Mouse (Mus musculus) hindbrain, embryonic 13.5 days (tissue): ENCODE results near the gene H2-Q10. TPM values are rescaled to one million over a fixed set of nuclear protein-coding genes. Genes with fewer than 3 reads are reported as not detected.
"Not testable (repeated sequence)": the region's sequence is repeated elsewhere in the genome, so short reads cannot be mapped to it uniquely, and the experiment has no call there.

Experiments
- ATAC-seq: fragments of 200-750 bp; cut with Nextera tagmentation; 2 replicates; pipeline ENCODE4 v1.8.0; 2017; ENCODE audit warnings: moderate TSS enrichment; ENCODE audit not compliant: low FRiP score
- H3K27ac ChIP-seq: fragments of 300-500 bp; sonication (generic); 2 replicates; pipeline ENCODE4 v1.5.1; 2015; ENCODE audit warnings: inconsistent platforms, mild to moderate bottlenecking, moderate library complexity
- H3K27me3 ChIP-seq: fragments of 300-500 bp; sonication (generic); 2 replicates; pipeline ENCODE4 v1.6.1; 2015; ENCODE audit warnings: mild to moderate bottlenecking, inconsistent platforms
- H3K36me3 ChIP-seq: fragments of 300-500 bp; sonication (generic); 2 replicates; pipeline ENCODE4 v1.6.1; 2015; ENCODE audit warnings: mild to moderate bottlenecking, inconsistent platforms
- H3K4me1 ChIP-seq: fragments of 300-500 bp; sonication (generic); replicated peaks from 2 replicates; pipeline ENCODE4 v1.6.1; 2015; ENCODE audit warnings: inconsistent platforms
- H3K4me2 ChIP-seq: fragments of 300-500 bp; sonication (generic); 2 replicates; pipeline ENCODE4 v1.6.1; 2015; ENCODE audit warnings: inconsistent platforms, mild to moderate bottlenecking, moderate library complexity
- H3K4me3 ChIP-seq: fragments of 300-500 bp; sonication (generic); 2 replicates; pipeline ENCODE4 v1.5.1; 2015; ENCODE audit warnings: mild to moderate bottlenecking, inconsistent platforms
- H3K9ac ChIP-seq: fragments of 300-500 bp; sonication (generic); 2 replicates; pipeline ENCODE4 v1.6.1; 2015; ENCODE audit warnings: mild to moderate bottlenecking, inconsistent platforms
- H3K9me3 ChIP-seq: fragments of 300-500 bp; sonication (generic); 2 replicates; pipeline ENCODE4 v1.6.1; 2016; ENCODE audit warnings: inconsistent platforms
- WGBS: fragments of 180-500 bp; shearing (Covaris S2); methylation state at CpG from one replicate; pipeline ENCODE4 v1.1.7; 2015; 5-methylcytosine and 5-hydroxymethylcytosine counted together
- polyA plus RNA-seq: library from polyadenylated mRNA; unstranded; fragments of >200 nt; fragmentation: Nextera tagmentation; extraction: Ambion mirVana; gene quantifications from 2 replicates; pipeline ENCODE4 v1.2.1, GENCODE M21; 2015

Gene H2-Q10
- polyA plus RNA-seq, 1 experiment from 2014 or later: 0.10 TPM

DNA sequence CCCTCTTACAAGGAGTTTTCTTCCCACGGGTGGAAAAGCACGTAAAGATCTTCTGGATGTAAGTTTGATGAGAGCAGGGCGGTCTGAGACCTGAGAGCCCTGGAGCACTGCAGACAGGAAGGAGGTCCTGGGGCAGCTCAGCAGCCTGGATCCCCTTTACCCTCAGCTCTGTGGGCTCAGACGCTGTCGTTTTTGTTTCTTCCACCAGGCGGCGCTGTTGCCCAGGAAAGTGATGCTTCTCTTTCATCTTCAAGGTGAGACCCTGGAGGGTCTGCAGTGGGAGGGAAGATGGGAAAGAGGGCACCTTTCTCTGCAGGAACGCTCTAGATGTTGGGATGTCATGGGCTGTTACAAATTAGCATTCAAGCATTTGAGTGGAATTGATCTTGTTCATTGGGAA, 35.1 kb upstream of the H2-Q10 start:
- peaks cover 22% of the 10 kb centered on the region for H3K27me3 ChIP-seq
- H3K36me3 ChIP-seq, H3K4me1 ChIP-seq, ATAC-seq, H3K9ac ChIP-seq, H3K4me2 ChIP-seq, H3K4me3 ChIP-seq, H3K27ac ChIP-seq, H3K9me3 ChIP-seq: not testable (repeated sequence)
- 9% methylated on average over 8 of the region's 8 CpGs for WGBS

DNA sequence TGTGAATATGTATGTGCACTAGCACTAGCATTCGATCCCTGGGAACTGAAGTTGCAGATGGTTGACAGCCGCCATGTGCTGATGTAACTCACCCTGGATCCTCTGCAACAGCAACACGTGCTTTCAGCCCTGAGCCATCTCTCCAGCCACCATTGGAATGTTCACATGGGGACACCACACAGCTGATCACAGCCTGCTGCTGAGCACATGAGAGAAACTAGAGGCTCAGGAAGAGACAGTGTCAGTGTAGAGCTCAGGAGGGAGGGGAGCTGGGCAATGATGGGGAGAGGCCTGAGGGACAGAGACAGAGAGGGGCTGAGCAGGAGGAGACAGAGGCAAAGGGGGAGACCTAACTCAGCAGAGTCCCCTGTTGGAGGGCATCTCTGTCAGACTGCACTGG, 34.3 kb upstream of the H2-Q10 start:
- not testable (repeated sequence) for H3K4me1 ChIP-seq, H3K27ac ChIP-seq, H3K9ac ChIP-seq, H3K4me2 ChIP-seq, H3K36me3 ChIP-seq, H3K9me3 ChIP-seq, ATAC-seq, H3K4me3 ChIP-seq
- H3K27me3 ChIP-seq: peaks cover 28% of the 10 kb centered on the region
- 82% methylated on average over 3 of the region's 3 CpGs for WGBS

DNA sequence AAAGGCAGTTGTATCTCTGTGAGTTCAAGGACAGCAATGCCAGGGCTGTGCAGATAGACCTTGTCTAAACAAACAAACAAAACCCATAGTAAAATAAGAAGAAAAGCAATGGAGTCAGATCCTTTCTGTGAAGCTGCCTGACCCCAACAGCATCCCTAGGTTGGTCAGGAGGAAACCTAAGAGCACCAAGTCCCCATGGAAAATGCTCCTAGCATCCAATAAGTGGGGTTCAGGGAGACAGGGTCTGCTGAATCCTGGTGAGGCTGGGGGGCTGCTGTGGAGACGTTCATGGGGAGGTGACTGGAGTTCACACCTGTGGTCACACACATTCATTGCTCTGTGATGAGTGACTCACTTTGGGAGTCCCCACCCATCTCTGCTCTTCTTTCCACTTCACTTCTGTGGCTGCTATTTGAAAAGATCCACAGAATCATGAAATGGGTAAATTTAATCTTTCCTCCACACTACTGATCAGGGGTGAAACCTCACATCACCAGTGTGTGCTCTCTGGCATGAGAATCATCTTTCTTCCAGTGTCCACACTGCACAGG, 32.4 kb upstream of the H2-Q10 start:
- H3K4me2 ChIP-seq, H3K36me3 ChIP-seq, H3K4me3 ChIP-seq, H3K9ac ChIP-seq, H3K27ac ChIP-seq, H3K9me3 ChIP-seq, ATAC-seq, H3K4me1 ChIP-seq: not testable (repeated sequence)
- H3K27me3 ChIP-seq: peaks cover 25% of the 10 kb centered on the region
- 67% methylated on average over 1 of the region's 1 CpGs for WGBS

DNA sequence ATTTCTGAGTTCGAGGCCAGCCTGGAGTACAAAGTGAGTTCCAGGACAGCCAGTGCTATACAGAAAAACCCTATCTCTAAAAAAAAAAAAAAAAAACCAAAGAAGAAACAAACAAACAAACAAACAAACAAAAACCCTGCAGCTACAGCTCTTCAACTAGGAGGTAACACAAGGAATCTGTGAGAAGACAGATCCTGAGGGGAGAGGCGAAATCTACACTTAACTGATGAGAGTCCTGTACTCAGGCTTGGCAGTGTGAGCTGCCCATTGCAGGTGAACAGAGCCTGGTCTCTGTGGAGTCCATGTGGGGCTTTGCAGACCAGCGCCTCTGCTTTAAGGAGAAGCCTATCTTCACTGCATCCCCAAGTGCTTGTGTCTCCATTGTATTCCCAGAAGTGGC, 31.5 kb upstream of the H2-Q10 start:
- not testable (repeated sequence) for H3K36me3 ChIP-seq, H3K9ac ChIP-seq, H3K4me3 ChIP-seq, H3K4me2 ChIP-seq, H3K9me3 ChIP-seq, ATAC-seq, H3K4me1 ChIP-seq, H3K27ac ChIP-seq
- 87% methylated on average over 3 of the region's 3 CpGs for WGBS
- peaks cover 25% of the 10 kb centered on the region for H3K27me3 ChIP-seq

DNA sequence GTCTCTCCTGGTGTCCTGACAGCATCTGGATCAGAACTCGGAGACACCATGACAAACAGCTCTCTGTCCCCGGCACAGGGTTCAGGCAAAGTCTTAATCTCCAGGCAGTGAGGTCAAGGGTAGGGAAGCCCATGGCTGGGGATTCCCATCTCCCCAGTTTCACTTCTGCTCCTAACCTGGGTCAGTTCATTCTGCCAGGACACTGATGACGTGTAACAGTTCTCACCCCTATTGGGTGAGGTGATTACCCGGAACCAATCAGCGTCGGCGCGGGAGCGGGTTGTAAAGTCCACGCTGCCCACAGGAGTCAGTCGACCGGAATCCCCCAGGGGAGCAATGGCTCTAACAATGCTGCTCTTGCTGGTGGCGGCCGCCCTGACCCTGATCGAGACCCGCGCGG, 31.0 kb upstream of the H2-Q10 start, which contains the start of gene H2-Q7:
Gene H2-Q7 (plus strand): TSS at position 271 of the 400 bp plus-strand sequence.
- Histone ChIP-seq H3K27me3 (peaks cover 25% of the 10 kb centered on the region), H3K4me3 (peak within 1 kb of the TSS; percentile 47), H3K4me2 (peak within 1 kb of the TSS; percentile 80), H3K9ac (peak within 1 kb of the TSS; percentile 75)
- not testable (repeated sequence) for H3K36me3 ChIP-seq, H3K27ac ChIP-seq, H3K4me1 ChIP-seq, H3K9me3 ChIP-seq
- ATAC-seq: peak; percentile 90
- 3% methylated on average over 18 of the region's 18 CpGs for WGBS

DNA sequence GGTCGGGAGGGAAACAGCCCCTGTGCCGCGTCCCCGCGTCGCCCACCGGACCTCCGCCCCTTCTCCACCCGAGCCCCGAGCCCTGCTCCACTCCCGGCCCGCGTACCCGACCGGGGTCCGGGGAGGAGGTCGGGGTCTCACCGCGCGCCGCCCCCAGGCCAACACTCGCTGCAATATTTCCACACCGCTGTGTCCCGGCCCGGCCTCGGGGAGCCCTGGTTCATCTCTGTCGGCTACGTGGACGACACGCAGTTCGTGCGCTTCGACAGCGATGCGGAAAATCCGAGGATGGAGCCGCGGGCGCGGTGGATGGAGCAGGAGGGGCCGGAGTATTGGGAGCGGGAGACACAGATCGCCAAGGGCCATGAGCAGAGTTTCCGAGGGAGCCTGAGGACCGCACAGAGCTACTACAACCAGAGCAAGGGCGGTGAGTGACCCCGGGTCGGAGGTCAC, 30.6 kb upstream of the H2-Q10 start:
- Histone ChIP-seq H3K4me3 (peak overlapping the region; percentile 47), H3K9ac (peak overlapping the region; percentile 75), H3K4me2 (peak overlapping the region; percentile 80), H3K27me3 (peaks cover 25% of the 10 kb centered on the region)
- 1% methylated on average over 48 of the region's 48 CpGs for WGBS
- H3K4me1 ChIP-seq, H3K36me3 ChIP-seq, H3K27ac ChIP-seq, H3K9me3 ChIP-seq: not testable (repeated sequence)
- peak; percentile 76 for ATAC-seq

DNA sequence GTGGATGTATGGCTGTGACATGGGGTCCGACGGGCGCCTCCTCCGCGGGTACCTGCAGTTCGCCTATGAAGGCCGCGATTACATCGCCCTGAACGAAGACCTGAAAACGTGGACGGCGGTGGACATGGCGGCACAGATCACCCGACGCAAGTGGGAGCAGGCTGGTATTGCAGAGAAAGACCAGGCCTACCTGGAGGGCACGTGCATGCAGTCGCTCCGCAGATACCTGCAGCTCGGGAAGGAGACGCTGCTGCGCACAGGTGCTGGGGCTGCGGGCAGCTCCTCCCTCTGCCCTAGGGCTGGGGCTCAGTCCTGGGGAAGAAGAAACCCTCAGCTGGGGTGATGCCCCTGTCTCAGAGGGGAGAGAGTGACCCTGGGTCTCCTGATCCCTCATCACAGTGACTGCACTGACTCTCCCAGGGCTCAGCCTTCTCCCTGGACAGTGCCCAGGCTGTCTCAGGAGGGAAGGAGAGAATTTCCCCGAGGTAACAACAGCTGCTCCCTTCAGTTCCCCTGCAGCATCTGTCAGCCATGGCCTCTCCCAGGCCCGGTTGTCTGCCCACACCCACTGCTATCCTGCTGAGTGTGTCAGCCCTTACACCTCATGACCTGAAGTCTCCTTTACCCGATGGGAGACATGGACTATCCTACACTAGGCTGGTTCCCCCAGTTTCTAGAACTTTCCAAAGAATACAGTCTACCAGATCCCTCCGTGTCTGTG, 29.8 kb upstream of the H2-Q10 start:
- 41% methylated on average over 27 of the region's 27 CpGs for WGBS
- not testable (repeated sequence) for H3K9me3 ChIP-seq, ATAC-seq, H3K36me3 ChIP-seq, H3K9ac ChIP-seq, H3K27ac ChIP-seq, H3K4me3 ChIP-seq, H3K4me2 ChIP-seq, H3K4me1 ChIP-seq
- peaks cover 25% of the 10 kb centered on the region for H3K27me3 ChIP-seq

DNA sequence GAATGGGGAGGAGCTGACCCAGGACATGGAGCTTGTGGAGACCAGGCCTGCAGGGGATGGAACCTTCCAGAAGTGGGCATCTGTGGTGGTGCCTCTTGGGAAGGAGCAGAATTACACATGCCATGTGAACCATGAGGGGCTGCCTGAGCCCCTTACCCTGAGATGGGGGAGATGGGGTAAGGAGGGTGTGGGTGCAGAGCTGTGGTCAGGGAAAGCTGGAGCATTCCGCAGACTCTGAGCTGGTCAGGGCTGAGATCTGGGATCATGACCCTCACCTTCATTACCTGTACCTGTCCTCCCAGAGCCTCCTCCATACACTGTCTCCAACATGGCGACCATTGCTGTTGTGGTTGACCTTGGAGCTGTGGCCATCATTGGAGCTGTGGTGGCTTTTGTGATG, 27.5 kb upstream of the H2-Q10 start:
- 95% methylated on average over 2 of the region's 2 CpGs for WGBS
- H3K27me3 ChIP-seq: peaks cover 19% of the 10 kb centered on the region
- not testable (repeated sequence) for H3K36me3 ChIP-seq, H3K9me3 ChIP-seq, H3K27ac ChIP-seq, H3K4me1 ChIP-seq, H3K9ac ChIP-seq, H3K4me2 ChIP-seq, H3K4me3 ChIP-seq, ATAC-seq

DNA sequence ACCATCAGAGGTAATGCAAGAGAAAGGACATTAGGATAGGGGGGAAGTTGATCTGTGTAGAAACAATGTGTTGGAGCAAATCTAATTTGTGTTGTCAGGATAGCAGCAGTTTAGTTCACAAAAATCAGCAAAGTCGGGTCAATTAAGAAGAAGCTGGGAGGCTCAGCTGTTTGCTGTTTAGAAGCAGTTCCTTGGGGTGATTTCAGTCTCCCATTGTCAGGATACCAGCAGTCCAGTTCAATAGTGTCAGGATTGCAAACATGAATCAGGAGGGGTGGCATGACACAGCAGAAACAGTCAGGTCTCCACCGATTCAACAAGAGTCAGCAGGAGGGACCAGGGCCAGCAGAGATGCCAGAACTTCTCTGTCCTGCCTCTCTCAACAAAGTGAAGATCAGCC, 25.4 kb upstream of the H2-Q10 start:
- not testable (repeated sequence) for ATAC-seq, H3K9ac ChIP-seq, H3K27ac ChIP-seq, H3K27me3 ChIP-seq, H3K36me3 ChIP-seq, H3K4me1 ChIP-seq, H3K4me3 ChIP-seq, H3K9me3 ChIP-seq, H3K4me2 ChIP-seq
- WGBS: 87% methylated on average over 2 of the region's 2 CpGs

DNA sequence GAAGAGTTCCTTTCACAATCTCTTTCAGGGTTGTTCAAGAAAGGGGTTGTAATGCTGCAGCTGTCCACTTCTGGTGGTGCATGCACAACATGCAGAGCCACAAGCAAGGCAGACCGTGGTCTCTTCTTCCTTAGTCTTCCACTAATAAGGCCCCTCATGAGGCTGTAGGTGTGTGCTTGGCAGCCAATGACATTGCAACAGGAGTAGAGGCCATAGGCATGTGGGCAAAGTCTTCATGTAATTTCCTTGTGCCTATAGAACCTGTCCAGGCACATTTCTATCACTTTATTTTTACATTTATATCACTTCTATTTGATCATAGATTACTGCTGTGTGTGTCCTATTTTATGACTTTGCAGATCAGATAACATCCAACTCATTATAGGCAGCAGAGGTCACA, 11.6 kb upstream of the H2-Q10 start:
- not testable (repeated sequence) for H3K27me3 ChIP-seq, H3K27ac ChIP-seq, H3K9ac ChIP-seq, H3K36me3 ChIP-seq, H3K9me3 ChIP-seq, H3K4me2 ChIP-seq, H3K4me1 ChIP-seq, ATAC-seq, H3K4me3 ChIP-seq
- WGBS: no CpG with 5 or more reads among the region's 1 CpGs

DNA sequence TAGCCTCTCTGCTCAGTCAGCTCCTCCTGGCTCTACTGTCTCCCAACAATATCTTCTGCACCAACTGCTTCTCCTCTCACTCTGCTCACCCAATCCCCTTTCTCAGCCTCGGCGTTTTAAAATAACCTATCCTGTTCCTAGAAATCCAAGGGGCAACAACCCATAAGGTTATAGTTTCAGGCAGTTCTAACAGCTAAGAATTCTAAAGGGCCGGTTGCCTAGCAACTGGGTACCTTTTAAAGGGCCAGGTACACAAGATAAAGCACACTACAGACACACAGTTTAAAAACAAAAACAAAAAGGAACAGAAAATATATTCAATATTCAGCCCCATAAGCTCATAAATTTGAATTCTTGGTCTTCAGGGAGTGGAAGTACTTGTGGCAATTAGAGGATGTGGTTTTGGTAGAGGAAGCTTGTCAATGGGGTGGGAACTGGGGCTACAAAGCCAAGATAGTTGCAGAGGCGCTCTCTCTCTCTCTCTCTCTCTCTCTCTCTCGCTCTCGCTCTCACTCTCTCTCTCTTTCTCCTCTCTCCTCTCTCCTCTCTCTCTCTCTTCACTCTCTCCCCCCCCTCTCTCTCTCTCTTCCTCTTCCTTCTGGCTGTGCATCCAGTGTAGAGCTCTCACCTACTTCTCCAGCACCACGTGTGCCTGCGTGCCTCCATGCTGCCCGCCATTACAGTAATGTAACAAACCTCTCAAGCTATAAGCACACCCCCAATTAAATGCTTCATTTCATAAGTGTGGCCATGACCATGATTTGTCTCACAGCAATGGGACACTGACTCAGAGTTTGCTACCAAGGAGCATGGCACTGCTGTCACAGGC, 9.2 kb upstream of the H2-Q10 start:
- H3K4me1 ChIP-seq, H3K9ac ChIP-seq, H3K36me3 ChIP-seq, H3K27me3 ChIP-seq, H3K4me3 ChIP-seq, H3K9me3 ChIP-seq, H3K4me2 ChIP-seq, H3K27ac ChIP-seq: not testable (repeated sequence)
- WGBS: no CpG with 5 or more reads among the region's 9 CpGs
- ATAC-seq: peak; percentile 43; the same call in 1 of the 2 replicates

DNA sequence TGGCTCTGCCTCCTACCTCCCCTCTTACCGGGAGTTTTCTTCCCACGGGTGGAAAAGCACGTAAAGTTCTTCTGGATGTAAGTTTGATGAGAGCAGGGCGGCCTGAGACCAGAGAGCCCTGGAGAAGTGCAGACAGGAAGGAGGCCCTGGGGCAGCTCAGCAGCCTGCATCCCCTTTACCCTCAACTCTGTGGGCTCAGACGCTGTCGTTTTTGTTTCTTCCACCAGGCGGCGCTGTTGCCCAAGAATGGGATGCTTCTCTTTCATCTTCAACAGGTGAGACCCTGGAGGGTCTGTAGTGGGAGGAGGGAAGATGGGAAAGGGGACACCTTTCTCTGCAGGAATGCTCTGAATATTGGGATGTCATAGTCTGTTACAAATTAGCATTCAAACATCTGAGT, 4.2 kb upstream of the H2-Q10 start:
- not testable (repeated sequence) for H3K4me3 ChIP-seq, H3K9me3 ChIP-seq, H3K4me2 ChIP-seq, H3K27ac ChIP-seq, H3K36me3 ChIP-seq, ATAC-seq, H3K9ac ChIP-seq
- 5% methylated on average over 8 of the region's 8 CpGs for WGBS
- Histone ChIP-seq H3K27me3 (peaks cover 24% of the 10 kb centered on the region), H3K4me1 (peaks cover 11% of the 10 kb centered on the region)
